In the genomic region with DNA sequence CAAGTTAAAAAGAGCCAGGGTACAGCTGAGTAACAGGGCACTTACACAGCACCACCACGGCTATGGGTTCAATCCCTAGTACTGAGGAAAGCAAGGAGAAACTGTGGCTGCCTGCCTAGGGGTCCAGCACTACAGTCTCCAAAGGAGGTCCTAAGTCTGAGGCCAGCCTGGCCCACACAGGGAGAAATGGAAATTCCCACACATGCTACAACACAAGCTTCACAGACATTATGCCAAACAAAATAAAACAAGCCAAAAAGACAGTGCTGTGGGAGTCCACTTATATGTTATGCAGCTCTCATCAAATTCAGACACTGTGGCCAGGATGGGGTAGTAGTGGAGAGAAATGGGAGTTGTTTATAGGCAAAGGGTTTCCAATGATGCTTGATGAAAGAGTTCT, we compare ENCODE assay signal across 25 mouse cellular contexts.
"Had no signal": no experiment of that assay in that cellular context is flagged by ENCODE, and none has a peak within 500 bp of the region (broad histone marks: within the 10 kb centered on the region; RNA-seq: fewer than 3 reads in every experiment).

No protein-coding gene starts in this region.

- DNase-seq: gastrocnemius, adult 2 months; gastrocnemius, postnatal 10 days; gastrocnemius, postnatal 25 days; heart, adult 2 months; heart, postnatal 10 days; heart, postnatal 4 days; kidney, adult 11 months; kidney, adult 2 months; kidney, adult 9 months; kidney, postnatal 25 days; kidney, postnatal 4 days had no signal

- H3K36me3 ChIP-seq: heart, embryonic 12.5 days; hindbrain, embryonic 10.5 days; hindbrain, embryonic 12.5 days; intestine, embryonic 15.5 days; kidney, embryonic 15.5 days; limb, embryonic 10.5 days; limb, embryonic 12.5 days had no signal

- H3K27ac ChIP-seq: gastrocnemius, adult 2 months; heart, adult 2 months; hindbrain, embryonic 10.5 days; hindbrain, embryonic 12.5 days; hindbrain, embryonic 14.5 days; intestine, embryonic 15.5 days; kidney, embryonic 15.5 days; kidney, postnatal 0 days; layer of hippocampus, adult 2 months; left cerebral cortex, adult 2 months; limb, embryonic 10.5 days; limb, embryonic 12.5 days had no signal

- ATAC-seq: forebrain, embryonic 16.5 days; hindbrain, embryonic 16.5 days; inflammation-experienced regulatory T-cells, adult 6 months; intestine, embryonic 15.5 days had no signal

- H3K27me3 ChIP-seq: heart, embryonic 12.5 days; hindbrain, embryonic 12.5 days; intestine, embryonic 15.5 days; kidney, embryonic 15.5 days; limb, embryonic 12.5 days had no signal

- H3K4me2 ChIP-seq: heart, embryonic 12.5 days; hindbrain, embryonic 12.5 days; hindbrain, embryonic 14.5 days; intestine, embryonic 15.5 days; kidney, embryonic 15.5 days; limb, embryonic 12.5 days had no signal

- H3K4me3 ChIP-seq: gastrocnemius, adult 2 months; heart, adult 2 months; heart, embryonic 12.5 days; hindbrain, embryonic 10.5 days; hindbrain, embryonic 12.5 days; intestine, embryonic 15.5 days; kidney, embryonic 15.5 days; layer of hippocampus, adult 2 months; left cerebral cortex, adult 2 months; limb, embryonic 10.5 days; limb, embryonic 12.5 days had no signal

- H3K9ac ChIP-seq: heart, embryonic 12.5 days; hindbrain, embryonic 12.5 days; hindbrain, embryonic 14.5 days; intestine, embryonic 15.5 days; kidney, embryonic 15.5 days; limb, embryonic 12.5 days had no signal

- H3K9me3 ChIP-seq: heart, embryonic 12.5 days; hindbrain, embryonic 10.5 days; hindbrain, embryonic 12.5 days; intestine, embryonic 15.5 days; kidney, embryonic 15.5 days; limb, embryonic 10.5 days; limb, embryonic 12.5 days had no signal
